Mouse (Mus musculus) embryonic facial prominence, embryonic 13.5 days (tissue): ENCODE results near the gene Rps10. TPM values are rescaled to one million over a fixed set of nuclear protein-coding genes. Genes with fewer than 3 reads are reported as not detected.
A peak's percentile ranks its signal among the peaks of the same experiment; 100 is the strongest.

Experiments
- ATAC-seq: fragments of 200-750 bp; cut with Nextera tagmentation; 2 replicates; pipeline ENCODE4 v1.8.0; 2017; ENCODE audit warnings: low read depth; ENCODE audit not compliant: insufficient number of reproducible peaks, insufficient read depth, low FRiP score, low TSS enrichment
- H3K27ac ChIP-seq: fragments of 300-500 bp; sonication (generic); 2 replicates; pipeline ENCODE4 v1.5.1; 2015; ENCODE audit warnings: moderate library complexity, mild to moderate bottlenecking, inconsistent platforms
- H3K27me3 ChIP-seq: fragments of 300-500 bp; sonication (generic); 2 replicates; pipeline ENCODE4 v1.6.1; 2015; ENCODE audit warnings: mild to moderate bottlenecking, inconsistent platforms
- H3K36me3 ChIP-seq: fragments of 300-500 bp; sonication (generic); 2 replicates; pipeline ENCODE4 v1.6.1; 2015; ENCODE audit warnings: mild to moderate bottlenecking, inconsistent platforms
- H3K4me1 ChIP-seq: fragments of 300-500 bp; sonication (generic); 2 replicates; pipeline ENCODE4 v1.6.1; 2015; ENCODE audit warnings: inconsistent platforms
- H3K4me2 ChIP-seq: fragments of 300-500 bp; sonication (generic); 2 replicates; pipeline ENCODE4 v1.6.1; 2015; ENCODE audit warnings: moderate library complexity, mild to moderate bottlenecking, inconsistent platforms
- H3K4me3 ChIP-seq: fragments of 300-500 bp; sonication (generic); 2 replicates; pipeline ENCODE4 v1.5.1; 2015; ENCODE audit warnings: mild to moderate bottlenecking, inconsistent platforms
- H3K9ac ChIP-seq: fragments of 300-500 bp; sonication (generic); 2 replicates; pipeline ENCODE4 v1.6.1; 2015; ENCODE audit warnings: mild to moderate bottlenecking, inconsistent platforms
- H3K9me3 ChIP-seq: fragments of 300-500 bp; sonication (generic); 2 replicates; pipeline ENCODE4 v1.6.1; 2016; ENCODE audit warnings: inconsistent platforms
- WGBS: fragments of 180-500 bp; shearing (Covaris S2); methylation state at CpG from one replicate; pipeline ENCODE4 v1.1.7; 2015; ENCODE audit warnings: mixed read lengths; 5-methylcytosine and 5-hydroxymethylcytosine counted together
- polyA plus RNA-seq: library from polyadenylated mRNA; unstranded; fragments of >200 nt; fragmentation: Nextera tagmentation; extraction: Ambion mirVana; gene quantifications from 2 replicates; pipeline ENCODE4 v1.2.1, GENCODE M21; 2015

Rps10 gene
- polyA plus RNA-seq, 1 experiment from 2014 or later = 1,137 TPM

GRCm38 (mm10) chr17:27623360-27624326 lies 12.8 kb downstream of the Rps10 start, which contains the start of gene Nudt3:
Gene Nudt3, minus strand, starts transcription at chr17:27623495.
- peak; percentile 83 for ATAC-seq
- H3K4me1 ChIP-seq = peaks cover 46% of the 10 kb centered on the region
- peak within 1 kb of the TSS; percentile 76 for H3K4me2 ChIP-seq
- WGBS = 8% methylated on average over 90 of the region's 91 CpGs
- peak within 1 kb of the TSS; percentile 95 for H3K27ac ChIP-seq
- H3K27me3 ChIP-seq = no peaks in the 10 kb centered on the region
- peaks cover 4% of the 10 kb centered on the region; the same call in 1 of the 2 replicates for H3K36me3 ChIP-seq
- peak within 1 kb of the TSS; percentile 99 for H3K9ac ChIP-seq
- peak within 1 kb of the TSS; percentile 89 for H3K4me3 ChIP-seq
- no peaks in the 10 kb centered on the region for H3K9me3 ChIP-seq

- H3K4me1 ChIP-seq = peaks cover 46% of the 10 kb centered on the region
- H3K27ac ChIP-seq = peak overlapping the region; percentile 95
- H3K4me3 ChIP-seq = peak overlapping the region; percentile 89
- under 1% methylated on average over 67 of the region's 80 CpGs for WGBS
- no peaks in the 10 kb centered on the region for H3K27me3 ChIP-seq
- peaks cover 12% of the 10 kb centered on the region for H3K36me3 ChIP-seq
- peak overlapping the region; percentile 76 for H3K4me2 ChIP-seq
- ATAC-seq = peak; percentile 56
- peaks cover 2% of the 10 kb centered on the region for H3K9me3 ChIP-seq
- peak overlapping the region; percentile 99 for H3K9ac ChIP-seq
Observed at GRCm38 (mm10) chr17:27622611-27623359, 13.7 kb downstream of the Rps10 start.

- no peaks in the 10 kb centered on the region for H3K27me3 ChIP-seq
- H3K9ac ChIP-seq = peak overlapping the region; percentile 99
- WGBS = 1% methylated on average over 23 of the region's 23 CpGs
- peak overlapping the region; percentile 95 for H3K27ac ChIP-seq
- H3K4me2 ChIP-seq = peak overlapping the region; percentile 76
- no peak for ATAC-seq
- H3K9me3 ChIP-seq = peaks cover 6% of the 10 kb centered on the region
- H3K4me3 ChIP-seq = peak overlapping the region; percentile 89
- H3K4me1 ChIP-seq = peaks cover 44% of the 10 kb centered on the region
- H3K36me3 ChIP-seq = peaks cover 21% of the 10 kb centered on the region
Observed at GRCm38 (mm10) chr17:27621705-27622531, 14.6 kb downstream of the Rps10 start.

GRCm38 (mm10) chr17:27621161-27621560 lies 15.3 kb downstream of the Rps10 start:
- Histone ChIP-seq H3K9ac (peak overlapping the region; percentile 99), H3K4me3 (peak overlapping the region; percentile 89), H3K36me3 (peaks cover 26% of the 10 kb centered on the region), H3K27ac (peak overlapping the region; percentile 95), H3K9me3 (peaks cover 6% of the 10 kb centered on the region), H3K4me2 (peak overlapping the region; percentile 76), H3K4me1 (peaks cover 40% of the 10 kb centered on the region), H3K27me3 (no peaks in the 10 kb centered on the region)
- ATAC-seq = no peak
- 34% methylated on average over 8 of the region's 8 CpGs for WGBS

GRCm38 (mm10) chr17:27615388-27615787 lies 21.1 kb downstream of the Rps10 start:
- WGBS = 70% methylated on average over 7 of the region's 7 CpGs
- H3K36me3 ChIP-seq = peaks cover 44% of the 10 kb centered on the region

GRCm38 (mm10) chr17:27613016-27613415 lies 23.5 kb downstream of the Rps10 start:
- no peak for ATAC-seq
- Histone ChIP-seq H3K9ac (peak overlapping the region; percentile 40; the same call in 1 of the 2 replicates), H3K4me3 (no peak overlapping the region), H3K27me3 (no peaks in the 10 kb centered on the region), H3K4me2 (no peak overlapping the region), H3K36me3 (peaks cover 42% of the 10 kb centered on the region), H3K4me1 (peaks cover 22% of the 10 kb centered on the region), H3K27ac (no peak overlapping the region), H3K9me3 (peaks cover 6% of the 10 kb centered on the region)
- 82% methylated on average over 4 of the region's 4 CpGs for whole genome bisulfite sequencing

More at GRCm38 (mm10) chr17:27615388-27615787, 21.1 kb downstream of the Rps10 start:
- H3K4me1 ChIP-seq = peaks cover 23% of the 10 kb centered on the region
- no peak for ATAC-seq
- no peaks in the 10 kb centered on the region for H3K27me3 ChIP-seq
- no peak overlapping the region for H3K4me2 ChIP-seq
- H3K9ac ChIP-seq = no peak overlapping the region
- no peak overlapping the region for H3K4me3 ChIP-seq
- H3K27ac ChIP-seq = no peak overlapping the region
- peaks cover 6% of the 10 kb centered on the region for H3K9me3 ChIP-seq

GRCm38 (mm10) chr17:27611994-27612393 lies 24.5 kb downstream of the Rps10 start:
- Histone ChIP-seq H3K27ac (no peak overlapping the region), H3K4me1 (peaks cover 22% of the 10 kb centered on the region), H3K4me2 (no peak overlapping the region), H3K27me3 (no peaks in the 10 kb centered on the region), H3K4me3 (no peak overlapping the region), H3K9me3 (no peaks in the 10 kb centered on the region), H3K9ac (no peak overlapping the region), H3K36me3 (peaks cover 35% of the 10 kb centered on the region)
- 75% methylated on average over 5 of the region's 5 CpGs for WGBS
- no peak for ATAC-seq

GRCm38 (mm10) chr17:27611519-27611884 lies 25.0 kb downstream of the Rps10 start:
- Histone ChIP-seq H3K36me3 (peaks cover 30% of the 10 kb centered on the region), H3K9me3 (no peaks in the 10 kb centered on the region), H3K27ac (peak overlapping the region; percentile 28; the same call in 1 of the 2 replicates), H3K9ac (no peak overlapping the region), H3K4me1 (peaks cover 22% of the 10 kb centered on the region), H3K27me3 (no peaks in the 10 kb centered on the region), H3K4me3 (no peak overlapping the region), H3K4me2 (no peak overlapping the region)
- no peak for ATAC-seq
- 64% methylated on average over 3 of the region's 3 CpGs for WGBS

GRCm38 (mm10) chr17:27610679-27611518 lies 25.6 kb downstream of the Rps10 start:
- Histone ChIP-seq H3K27me3 (no peaks in the 10 kb centered on the region), H3K4me3 (no peak overlapping the region), H3K36me3 (peaks cover 29% of the 10 kb centered on the region), H3K27ac (peak overlapping the region; percentile 28; the same call in 1 of the 2 replicates), H3K4me1 (peaks cover 25% of the 10 kb centered on the region), H3K9me3 (no peaks in the 10 kb centered on the region), H3K9ac (no peak overlapping the region), H3K4me2 (no peak overlapping the region)
- no peak for ATAC-seq
- 79% methylated on average over 10 of the region's 10 CpGs for WGBS

- ATAC-seq = no peak
Observed at GRCm38 (mm10) chr17:27609576-27609975, 26.9 kb downstream of the Rps10 start.

More at GRCm38 (mm10) chr17:27609576-27609975, 26.9 kb downstream of the Rps10 start:
- peaks cover 24% of the 10 kb centered on the region for H3K36me3 ChIP-seq
- no peak overlapping the region for H3K4me2 ChIP-seq
- H3K27me3 ChIP-seq = no peaks in the 10 kb centered on the region
- no peak overlapping the region for H3K9ac ChIP-seq
- no peak overlapping the region for H3K27ac ChIP-seq
- H3K9me3 ChIP-seq = no peaks in the 10 kb centered on the region
- H3K4me1 ChIP-seq = peaks cover 27% of the 10 kb centered on the region
- H3K4me3 ChIP-seq = no peak overlapping the region
- 86% methylated on average over 7 of the region's 7 CpGs for WGBS
